Mouse (Mus musculus) midbrain, postnatal 0 days (tissue): ENCODE measurements at regions not wholly inside any gene's neighbourhood (a gene's known extent, or its start where the extent isn't known, plus 50 kb on each side); places are given as distances from the start of the nearest gene placed in this dataset.

Experiments
- ATAC-seq: fragments of 200-750 bp; cut with Nextera tagmentation; 2 replicates; pipeline ENCODE4 v1.8.0; 2017; ENCODE audit warnings: moderate number of reproducible peaks, mild to moderate bottlenecking, moderate TSS enrichment, moderate library complexity; ENCODE audit not compliant: low FRiP score
- DNase-seq: peaks from one replicate; pipeline ENCODE4 v3.0.0-alpha.2; 2015; ENCODE audit warnings: low spot score
- H3K27ac ChIP-seq: fragments of 300-500 bp; sonication (generic); 2 replicates; pipeline ENCODE4 v1.5.1; 2014; ENCODE audit warnings: low read depth, mild to moderate bottlenecking, low read length, mixed read lengths
- H3K27me3 ChIP-seq: fragments of 300-500 bp; sonication (generic); 2 replicates; pipeline ENCODE4 v1.6.1; 2014; ENCODE audit warnings: low read length, control low read depth, mixed read lengths; ENCODE audit not compliant: insufficient read depth
- H3K36me3 ChIP-seq: fragments of 300-500 bp; sonication (generic); 2 replicates; pipeline ENCODE4 v1.6.1; 2014; ENCODE audit warnings: low read length, control low read depth, mixed read lengths; ENCODE audit not compliant: insufficient read depth
- H3K4me1 ChIP-seq: fragments of 300-500 bp; sonication (generic); 2 replicates; pipeline ENCODE4 v1.6.1; 2014; ENCODE audit warnings: mild to moderate bottlenecking, control low read depth, antibody characterized with exemption, low read length, mixed read lengths; ENCODE audit not compliant: insufficient read depth
- H3K4me2 ChIP-seq: fragments of 300-500 bp; sonication (generic); 2 replicates; pipeline ENCODE4 v1.6.1; 2014; ENCODE audit warnings: low read depth, mild to moderate bottlenecking, low read length, mixed read lengths; ENCODE audit not compliant: poor library complexity, severe bottlenecking
- H3K4me3 ChIP-seq: fragments of 300-500 bp; sonication (generic); 2 replicates; pipeline ENCODE4 v1.5.1; 2014; ENCODE audit warnings: low read depth, mild to moderate bottlenecking, low read length, moderate library complexity
- H3K9ac ChIP-seq: fragments of 300-500 bp; sonication (generic); replicated peaks from 2 replicates; pipeline ENCODE4 v1.6.1; 2014; ENCODE audit warnings: mild to moderate bottlenecking, low read length, moderate library complexity, mixed read lengths; ENCODE audit not compliant: poor library complexity, severe bottlenecking
- H3K9me3 ChIP-seq: fragments of 300-500 bp; sonication (generic); 2 replicates; pipeline ENCODE4 v1.6.1; 2016; ENCODE audit warnings: low read length, control low read depth
- CTCF ChIP-seq: IDR thresholded peaks from 2 replicates; pipeline ENCODE4 v1.5.1; 2016; ENCODE audit warnings: antibody characterized with exemption, mild to moderate bottlenecking
- WGBS: fragments of 180-500 bp; shearing (Covaris S2); extraction: QIAGEN DNeasy Blood & Tissue Kit; methylation state at CpG from one replicate; pipeline ENCODE4 v1.1.7; 2014; 5-methylcytosine and 5-hydroxymethylcytosine counted together

GRCm38 (mm10) chr1:6140245-6140644 is 1332.6 kb downstream of the Gm37988 start:
- Histone ChIP-seq H3K9me3 (no peaks in the 10 kb centered on the region), H3K36me3 (no peaks in the 10 kb centered on the region), H3K9ac (no peak overlapping the region), H3K4me3 (no peak overlapping the region), H3K4me2 (no peak overlapping the region), H3K4me1 (no peaks in the 10 kb centered on the region), H3K27me3 (no peaks in the 10 kb centered on the region), H3K27ac (no peak overlapping the region)
- 86% methylated on average over 4 of the region's 4 CpGs for WGBS
- ATAC-seq (no peak), DNase-seq (no peak)
- no peak for TF ChIP-seq CTCF

- Histone ChIP-seq H3K27me3 (no peaks in the 10 kb centered on the region), H3K36me3 (no peaks in the 10 kb centered on the region), H3K9me3 (no peaks in the 10 kb centered on the region), H3K4me3 (no peak overlapping the region), H3K4me2 (no peak overlapping the region), H3K27ac (no peak overlapping the region), H3K4me1 (no peaks in the 10 kb centered on the region), H3K9ac (no peak overlapping the region)
- no peak for TF ChIP-seq CTCF
- ATAC-seq, result no peak
- WGBS, result 40% methylated on average over 2 of the region's 2 CpGs
- no peak for DNase-seq
These were observed 1335.1 kb downstream of the Gm37988 start for GRCm38 (mm10) chr1:6142816-6143215.

GRCm38 (mm10) chr1:6143891-6144290 is 1336.2 kb downstream of the Gm37988 start:
- peak; percentile 45 for TF ChIP-seq CTCF
- Histone ChIP-seq H3K9ac (no peak overlapping the region), H3K9me3 (no peaks in the 10 kb centered on the region), H3K4me2 (no peak overlapping the region), H3K4me3 (no peak overlapping the region), H3K4me1 (no peaks in the 10 kb centered on the region), H3K36me3 (no peaks in the 10 kb centered on the region), H3K27ac (no peak overlapping the region), H3K27me3 (no peaks in the 10 kb centered on the region)
- DNase-seq (peak; percentile 5), ATAC-seq (no peak)
- 48% methylated on average over 1 of the region's 1 CpGs for WGBS

GRCm38 (mm10) chr1:6152436-6152835 is 1344.7 kb downstream of the Gm37988 start:
- H3K9ac ChIP-seq, result no peak overlapping the region
- H3K9me3 ChIP-seq, result no peaks in the 10 kb centered on the region
- H3K36me3 ChIP-seq, result no peaks in the 10 kb centered on the region
- peak; percentile 69 for TF ChIP-seq CTCF
- peak; percentile 19 for DNase-seq
- no peak overlapping the region for H3K27ac ChIP-seq
- WGBS, result 51% methylated on average over 3 of the region's 3 CpGs
- no peaks in the 10 kb centered on the region for H3K4me1 ChIP-seq
- no peak overlapping the region for H3K4me3 ChIP-seq
- H3K4me2 ChIP-seq, result no peak overlapping the region
- no peak for ATAC-seq
- no peaks in the 10 kb centered on the region for H3K27me3 ChIP-seq
